Mouse (Mus musculus) small intestine, adult 2 months (tissue): ENCODE measurements around the gene Sap18b.

ENCODE experiments used
- CTCF ChIP-seq: fragments of 200-500 bp; IDR thresholded peaks from 2 replicates; pipeline ENCODE4 v1.5.1; 2012; ENCODE audit warnings: low read depth, mild to moderate bottlenecking, control low read depth, inconsistent platforms, low read length, moderate library complexity, mixed read lengths; ENCODE audit not compliant: insufficient replicate concordance, insufficient read length; ENCODE audit errors: extremely low read depth
- POLR2A ChIP-seq: fragments of 200-500 bp; IDR thresholded peaks from 2 replicates; pipeline ENCODE4 v1.6.1; 2012; ENCODE audit warnings: low read depth, mild to moderate bottlenecking, control low read depth, inconsistent platforms, low read length, moderate library complexity

DNA sequence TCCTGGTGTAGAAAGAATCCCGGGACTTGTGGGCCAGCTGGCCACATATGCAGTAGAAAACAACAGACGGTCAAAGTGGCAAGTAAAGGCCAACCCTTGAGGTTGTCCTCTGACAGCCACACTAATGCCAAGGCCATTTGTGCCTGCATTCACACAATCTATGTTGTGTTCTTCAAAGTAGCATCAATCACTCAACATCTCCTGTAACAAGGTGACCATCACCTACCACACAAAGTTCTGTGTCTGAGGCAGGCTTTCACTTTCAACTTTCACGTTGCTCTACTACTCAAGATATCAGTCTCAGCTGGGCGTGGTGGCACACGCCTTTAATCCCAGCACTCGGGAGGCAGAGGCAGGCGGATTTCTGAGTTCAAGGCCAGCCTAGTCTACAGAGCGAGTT, 22.9 kb upstream of the Sap18b start:
- no peak for TF ChIP-seq CTCF
- TF ChIP-seq POLR2A, result no peak
